Mouse (Mus musculus) CH12F3 (cell line): ENCODE measurements around the gene Nrros.

Experiments used
- in situ Hi-C: fragments of 300-500 bp; cut with MboI; formaldehyde crosslinking; loops from 2 replicates; pipeline ENCODE4 v1.14.3; 2020; ENCODE audit warnings: low sequenced_read_pairs

The Nrros gene

DNA sequence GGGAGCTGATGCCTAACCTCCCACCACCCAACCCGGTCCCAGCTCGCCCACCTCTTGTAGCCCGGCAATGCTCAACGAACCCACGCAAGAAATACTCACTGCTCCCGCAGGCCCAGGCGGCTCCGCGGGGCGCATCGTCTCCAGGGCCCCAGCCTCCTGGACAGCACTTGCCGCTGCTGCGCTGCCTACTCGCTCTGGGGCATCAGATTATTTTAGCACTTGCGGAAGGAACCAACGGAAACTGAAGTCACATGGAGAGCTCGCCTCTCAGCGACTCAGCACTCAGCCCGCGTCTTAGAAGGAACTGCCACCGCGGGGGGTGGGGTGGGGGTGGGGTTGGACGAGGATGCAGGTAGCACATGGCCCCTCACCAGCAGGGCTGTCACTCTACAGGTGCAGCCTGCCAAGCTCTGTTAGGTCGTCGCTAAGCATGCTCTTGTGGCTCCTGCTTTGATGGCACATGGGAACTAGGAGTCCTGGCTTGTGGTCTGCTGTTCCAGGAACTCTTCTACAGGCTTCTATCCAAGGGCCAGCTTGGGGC lies at the start of gene Nrros:
TSS of gene Nrros (minus strand) at position 314 of the 541 bp plus-strand sequence.
- in situ Hi-C loops, result no loop called here

DNA sequence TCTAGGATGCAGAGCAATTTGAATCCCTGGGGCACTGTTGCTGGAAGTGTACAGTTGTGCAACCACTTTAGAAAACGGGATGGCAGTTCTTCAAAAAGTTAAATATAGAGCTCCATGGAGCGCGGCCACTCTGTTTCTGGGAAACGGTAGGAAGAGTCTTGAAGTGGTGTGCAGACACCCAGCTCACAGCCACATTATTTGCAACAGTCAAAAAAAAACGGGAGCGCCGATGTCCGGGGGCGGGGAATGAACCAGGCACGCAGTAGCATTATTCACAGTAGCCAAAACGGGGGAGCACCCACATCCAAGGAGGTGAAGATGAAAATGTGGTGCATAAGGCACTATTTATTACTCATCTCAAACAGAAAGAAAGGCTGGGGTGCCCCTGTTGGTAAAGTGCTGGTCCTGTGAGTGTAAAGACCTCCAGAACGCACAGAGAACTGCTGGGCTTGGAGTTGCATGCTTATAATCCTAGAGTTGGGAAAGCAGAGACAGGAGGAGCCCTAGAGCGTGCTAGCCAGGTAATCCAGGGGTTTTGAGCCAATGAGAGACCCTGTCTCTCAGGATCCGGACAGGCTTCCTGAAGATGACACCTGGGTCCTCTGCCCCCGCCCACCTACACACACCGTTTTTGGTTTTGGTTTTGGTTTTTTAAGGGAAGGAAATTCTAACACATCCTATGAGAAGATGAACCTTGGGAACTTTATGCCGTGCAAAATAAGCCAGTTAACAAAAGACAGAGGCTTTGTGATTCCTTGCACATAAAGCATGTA lies 49.6 kb upstream of the Nrros start:
- in situ Hi-C loops, result no loop called here

DNA sequence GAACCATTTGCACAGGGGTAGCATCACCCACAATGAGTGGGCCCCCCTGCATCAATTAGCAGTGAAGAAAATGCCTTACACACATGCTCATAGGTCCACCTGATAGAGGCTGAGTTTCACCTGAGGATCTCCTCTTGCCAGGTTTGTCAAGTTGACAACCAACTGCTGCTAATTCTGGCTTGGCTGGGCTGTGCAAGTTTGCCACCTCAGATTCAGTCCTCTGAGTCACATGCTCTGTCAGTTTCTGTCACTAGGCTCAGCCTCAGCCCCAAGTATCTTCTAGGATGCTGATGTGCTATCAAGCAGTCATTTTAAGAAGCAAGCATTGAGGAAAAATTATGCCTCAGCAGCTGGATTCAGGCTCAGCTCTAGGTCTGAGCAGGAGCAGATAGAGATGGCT lies 48.8 kb upstream of the Nrros start:
- in situ Hi-C loops, result no loop called here

DNA sequence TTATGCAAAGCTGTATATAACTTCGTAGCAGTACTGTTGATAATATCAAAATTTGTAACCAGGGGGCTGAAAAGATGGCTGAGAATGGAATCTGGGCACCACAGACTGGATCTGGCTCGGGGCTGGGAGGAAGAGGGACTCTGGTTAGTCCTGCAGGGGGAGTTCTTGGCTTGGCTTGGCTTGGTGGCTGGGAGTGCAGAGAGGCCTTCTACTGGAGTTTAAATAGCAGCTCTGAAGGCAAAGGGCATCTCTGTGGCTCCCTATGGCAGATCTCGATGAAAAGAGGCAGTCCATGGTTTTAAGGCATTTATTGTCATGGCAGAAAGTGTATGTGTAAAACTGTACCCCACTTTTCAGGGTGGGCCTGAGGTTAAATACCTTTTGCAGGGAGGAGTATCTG lies 39.5 kb upstream of the Nrros start:
- in situ Hi-C loops, result no loop called here

DNA sequence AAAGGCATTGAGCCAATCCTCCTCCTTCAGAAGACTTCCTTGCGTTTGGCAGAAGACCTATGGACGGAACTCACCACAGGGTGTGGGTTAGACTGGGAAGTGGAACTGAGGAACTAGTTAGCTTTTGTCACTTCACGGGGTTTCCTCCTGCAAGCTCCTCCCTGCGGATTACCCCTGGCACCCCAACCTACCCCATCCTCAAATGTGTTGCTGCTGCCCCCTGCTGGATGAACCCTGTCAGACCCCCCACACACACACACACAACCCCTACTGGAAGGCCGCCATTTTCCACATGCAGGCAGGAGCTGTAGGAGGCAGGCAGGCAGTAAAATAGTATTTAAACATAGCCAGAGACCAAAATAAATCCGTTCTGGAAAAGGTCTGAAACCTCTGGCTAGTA lies 37.3 kb upstream of the Nrros start:
- in situ Hi-C loops, result no loop called here

DNA sequence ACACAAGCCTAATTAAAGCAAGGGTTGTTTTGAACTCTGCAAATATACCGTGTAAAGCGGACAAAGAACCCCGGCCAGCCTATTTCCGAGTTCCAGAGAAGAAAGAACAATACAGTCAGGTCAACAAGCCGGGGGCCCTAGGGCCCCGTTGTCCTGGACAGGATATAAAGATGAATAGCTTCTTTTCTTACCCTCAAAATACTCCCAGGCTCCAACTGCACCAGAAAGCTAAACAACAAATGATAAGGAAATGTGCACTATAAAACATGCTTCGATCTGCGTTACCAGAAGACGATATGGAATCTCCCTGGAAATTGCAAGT lies 35.6 kb upstream of the Nrros start:
- in situ Hi-C loops, result no loop called here

DNA sequence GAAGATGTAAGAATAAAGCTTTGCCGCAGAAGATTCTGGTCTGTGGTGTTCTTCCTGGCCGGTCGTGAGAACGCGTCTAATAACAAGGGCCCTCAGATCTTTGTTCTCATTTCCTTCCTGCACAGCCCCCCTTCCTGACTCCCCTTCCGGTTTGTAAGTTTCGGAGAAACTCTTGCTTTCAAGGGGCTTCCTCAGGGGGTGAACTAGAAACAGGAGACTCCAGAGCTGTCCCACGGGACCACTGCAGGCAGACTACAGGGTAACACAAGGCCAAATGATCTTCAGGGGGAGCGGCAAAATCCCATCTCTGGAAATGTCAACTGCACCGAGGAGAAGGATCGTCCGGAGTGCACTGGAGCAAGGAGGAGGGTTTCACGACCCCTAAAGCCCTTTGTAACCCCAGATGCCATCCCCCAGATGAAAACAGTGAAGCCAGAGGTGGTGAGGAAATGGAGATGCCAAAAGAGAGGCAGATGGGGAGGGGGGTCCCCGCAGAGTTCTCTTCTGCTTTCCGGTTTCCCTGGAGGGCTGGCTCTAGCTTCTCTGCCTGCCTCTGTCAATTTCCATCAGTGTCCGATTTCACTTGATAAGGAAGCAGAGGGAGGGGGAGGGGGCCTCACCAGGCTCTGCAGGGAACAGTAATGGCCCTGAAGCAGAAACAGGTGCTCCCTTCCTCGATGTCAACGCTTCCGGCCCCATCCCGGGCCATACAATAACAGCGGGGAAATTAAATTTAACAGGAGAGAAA lies 35.0 kb upstream of the Nrros start:
- in situ Hi-C loops, result no loop called here

DNA sequence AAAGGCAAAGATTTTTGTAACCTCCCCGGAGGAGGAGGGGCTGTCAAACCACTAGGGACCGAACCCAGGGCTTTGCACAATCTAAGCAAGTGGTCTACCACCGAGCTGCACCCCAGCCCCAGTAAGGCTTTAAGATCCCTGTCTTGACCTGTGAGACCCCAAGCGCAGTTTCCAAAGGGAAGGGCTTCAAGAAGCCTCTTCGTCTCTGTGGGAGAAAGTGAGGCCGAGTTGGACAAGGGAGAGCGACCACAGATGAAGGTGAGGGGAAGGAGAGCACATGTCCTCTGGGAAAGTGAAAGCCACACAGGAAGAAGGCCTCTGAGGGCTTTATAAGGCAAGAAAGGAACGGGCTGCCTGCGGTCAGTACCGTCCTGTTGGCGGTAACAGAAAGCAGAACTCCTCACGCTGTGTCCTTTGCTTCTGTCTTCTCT lies 24.6 kb upstream of the Nrros start:
- in situ Hi-C loops, result no loop called here

DNA sequence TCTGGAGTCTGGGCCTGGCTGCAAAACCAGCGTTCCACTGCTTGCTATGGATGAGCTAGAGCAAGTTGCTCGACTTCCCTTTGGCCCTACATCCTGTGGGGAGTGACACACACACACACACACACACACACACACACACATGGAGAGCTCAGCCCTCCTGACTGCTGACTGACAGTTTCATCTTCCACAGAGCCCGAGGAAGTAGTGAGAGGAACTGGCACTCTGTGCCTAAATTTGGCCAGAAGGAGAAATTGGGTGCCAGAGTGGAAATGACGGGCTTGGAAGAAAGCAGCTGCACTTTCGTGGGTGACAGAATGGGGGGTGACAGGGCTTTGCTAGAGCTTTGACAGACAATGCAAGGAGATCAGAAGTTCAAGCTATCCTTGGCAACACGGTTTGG lies 23.7 kb upstream of the Nrros start:
- in situ Hi-C loops, result no loop called here

DNA sequence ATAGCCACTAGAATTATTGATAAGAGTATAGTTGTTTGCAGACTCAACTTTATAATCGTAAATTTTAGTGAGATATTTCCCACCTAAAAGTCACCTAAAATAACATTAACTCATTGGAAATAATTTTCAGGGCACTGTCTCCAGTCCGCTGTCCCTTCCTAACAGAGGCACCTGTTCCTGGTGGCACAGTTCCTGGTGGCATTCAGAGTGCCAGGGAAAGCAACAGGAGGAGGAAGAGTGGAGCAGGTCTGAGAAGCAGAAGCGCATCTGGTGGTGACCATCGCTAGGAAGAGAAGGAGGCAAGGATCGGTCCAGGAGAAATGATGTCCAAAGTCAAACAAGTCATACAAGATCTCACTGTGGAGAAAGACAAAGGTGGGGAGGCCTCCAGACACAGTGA lies 20.7 kb upstream of the Nrros start:
- in situ Hi-C loops, result no loop called here

DNA sequence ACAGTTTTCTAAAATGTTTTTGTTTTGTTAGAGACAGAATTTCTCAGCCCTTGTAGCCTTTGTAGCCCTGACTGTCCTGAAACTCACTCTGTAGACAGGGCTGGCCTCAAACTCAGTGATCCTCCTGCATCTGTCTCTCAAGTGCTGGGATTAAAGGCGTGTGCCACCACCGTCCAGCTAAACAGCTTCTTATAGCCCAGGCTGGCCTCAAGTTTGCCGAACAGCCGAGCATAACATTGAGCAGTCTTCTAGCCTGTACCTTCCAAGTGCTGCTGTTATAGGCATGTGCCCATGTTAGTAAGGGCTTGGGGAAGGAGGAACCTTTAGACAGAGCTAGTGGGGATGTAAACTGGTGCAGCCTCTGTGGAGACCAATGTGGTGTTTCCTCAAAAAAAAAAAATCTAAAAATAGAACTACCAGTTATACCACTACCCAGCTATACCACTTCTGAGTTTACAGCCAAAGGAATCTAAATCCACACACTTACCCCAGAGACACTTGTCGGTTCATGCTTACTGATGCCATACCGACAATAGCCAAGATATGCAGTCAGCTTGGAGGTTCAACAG lies 14.0 kb upstream of the Nrros start, which contains the start of gene Bex6:
TSS of gene Bex6 (plus strand) at position 491 of the 569 bp plus-strand sequence.
- in situ Hi-C loops, result no loop called here

DNA sequence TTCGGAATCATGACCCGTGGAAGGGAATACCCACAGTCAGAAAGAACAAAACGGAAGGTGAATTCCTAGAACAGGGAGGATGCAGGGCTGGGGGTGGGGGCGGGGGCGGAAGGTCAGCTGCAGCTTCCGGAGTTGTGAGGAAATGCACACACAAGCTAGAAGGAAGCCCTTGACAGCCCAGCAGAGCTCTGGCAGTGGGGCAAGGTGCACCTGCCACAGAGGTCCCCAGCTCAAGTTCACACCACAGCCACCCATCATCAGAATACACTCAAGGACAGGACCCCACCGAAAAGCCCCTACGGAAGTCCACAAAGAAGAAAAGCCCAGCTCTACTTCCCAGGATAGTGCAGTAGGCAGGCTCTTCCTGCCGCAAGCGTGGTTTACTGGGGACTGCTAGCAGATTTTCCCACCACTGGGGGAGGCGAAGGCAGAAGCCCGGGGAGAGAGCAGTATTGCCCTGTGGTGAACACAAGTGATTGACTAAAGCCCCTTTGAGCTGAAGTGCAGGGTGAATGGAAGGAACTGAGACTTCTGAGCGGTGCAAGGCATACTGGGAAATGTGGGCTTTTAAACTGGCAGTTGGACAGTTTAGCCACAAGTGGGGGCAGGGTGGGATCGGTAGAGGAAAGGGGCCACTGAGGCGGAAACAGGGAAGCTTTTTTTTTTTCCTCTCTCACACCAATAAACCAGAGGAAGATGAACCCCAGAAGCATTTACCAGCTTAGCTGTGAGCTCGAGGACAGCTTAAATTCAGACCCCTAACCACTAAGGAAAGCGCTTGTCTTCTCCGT lies 11.7 kb upstream of the Nrros start:
- in situ Hi-C loops, result no loop called here

DNA sequence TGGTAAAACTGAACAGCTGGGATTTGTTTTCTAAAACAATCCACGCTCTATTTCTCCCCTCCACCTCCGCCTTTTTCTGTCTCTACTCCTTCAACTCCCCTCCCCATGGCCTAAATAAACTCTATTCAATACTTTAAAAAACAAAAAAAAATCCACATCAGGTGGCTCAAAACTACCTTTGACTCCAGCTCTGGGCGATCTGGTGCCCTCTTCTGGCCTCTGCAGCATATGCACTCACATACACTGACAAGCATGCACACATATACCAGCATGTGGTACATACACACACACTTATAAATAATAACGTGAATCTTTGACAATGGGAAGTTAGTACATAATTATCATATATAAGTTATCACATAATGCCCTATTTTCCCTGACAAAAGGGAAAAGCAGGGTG lies 9.6 kb upstream of the Nrros start:
- in situ Hi-C loops, result no loop called here

DNA sequence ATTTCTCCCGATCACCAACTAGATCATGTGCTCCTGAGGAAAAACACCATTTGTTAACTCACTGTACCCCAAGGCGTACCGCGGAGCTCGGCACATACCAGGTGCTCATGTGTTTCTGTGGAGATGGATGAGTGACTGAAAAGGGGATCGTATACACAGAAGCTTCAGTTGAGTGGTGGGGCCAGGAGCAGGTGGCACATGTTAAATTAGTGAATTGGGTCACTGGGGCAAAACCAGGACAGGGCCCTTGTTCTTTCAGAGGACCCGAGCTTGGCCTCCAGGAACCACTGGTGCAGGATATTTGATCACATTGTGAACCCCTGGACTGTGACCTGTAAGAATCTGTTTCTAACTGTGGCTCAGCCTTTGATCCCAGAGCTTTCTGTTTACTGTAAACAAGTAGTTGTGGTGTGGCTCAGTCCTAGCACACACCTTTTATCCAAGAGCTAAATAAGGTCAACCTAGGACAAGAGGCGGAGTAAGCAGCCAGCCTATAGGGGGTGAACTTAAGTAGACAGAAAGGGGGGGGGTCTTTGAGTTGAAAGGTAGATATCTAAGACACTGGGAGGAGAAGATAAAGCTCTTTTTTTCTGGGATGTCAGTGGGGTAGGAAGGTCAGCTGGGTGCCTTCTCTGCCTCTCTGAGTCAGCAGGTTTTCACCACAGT lies 9.1 kb upstream of the Nrros start:
- in situ Hi-C loops, result no loop called here

DNA sequence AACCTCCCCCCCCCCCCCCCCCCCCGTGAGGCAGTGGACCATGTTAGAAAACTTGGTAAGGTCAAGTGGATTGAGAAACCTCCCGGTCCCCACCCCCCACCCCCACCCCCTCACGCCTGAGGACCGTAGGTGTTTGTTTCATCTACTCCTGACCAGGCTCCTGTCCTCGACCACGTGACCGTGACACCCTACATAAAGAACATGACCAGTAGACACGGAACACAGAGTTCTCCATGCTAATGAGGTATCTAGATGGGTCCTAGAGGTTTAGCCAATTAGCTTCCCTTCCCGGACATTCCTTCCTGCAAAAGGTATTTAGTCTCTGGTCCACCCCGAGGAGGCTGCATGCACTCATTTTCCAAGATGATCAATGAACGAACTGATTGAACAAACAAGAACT lies 8.0 kb upstream of the Nrros start:
- in situ Hi-C loops, result no loop called here

DNA sequence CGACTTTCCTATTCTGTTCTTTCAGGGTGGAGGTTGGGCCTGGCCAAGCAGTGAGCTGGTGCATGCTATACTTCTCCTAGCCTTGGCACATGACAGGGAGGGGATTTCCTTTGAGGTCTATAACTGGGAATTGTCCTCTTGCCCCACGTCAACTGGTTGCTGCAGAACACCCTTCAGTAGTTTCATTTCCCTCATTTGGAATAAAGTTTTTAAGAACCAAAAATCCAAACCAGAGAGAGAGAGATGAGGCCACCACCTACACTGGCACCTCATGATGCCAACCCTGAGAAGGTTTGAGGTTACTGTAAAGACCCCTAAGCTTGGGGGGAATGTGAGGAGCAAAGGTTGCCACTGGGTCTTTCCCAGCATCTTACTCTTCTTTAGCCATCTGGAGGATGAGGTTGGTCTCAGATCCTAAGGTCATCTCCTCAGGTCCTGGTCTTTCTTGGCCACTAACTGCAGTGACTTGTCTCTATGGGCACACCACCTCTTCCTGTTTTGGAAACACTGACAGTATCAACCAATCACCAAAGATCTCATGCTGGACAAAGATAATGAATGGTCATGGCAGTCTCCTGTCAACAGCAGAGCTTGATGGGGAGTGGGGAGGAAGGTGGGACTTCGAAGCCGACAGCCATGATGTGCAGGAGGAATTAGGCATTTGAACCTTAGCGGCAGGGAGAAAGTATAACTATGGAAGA lies 5.8 kb upstream of the Nrros start:
- in situ Hi-C loops, result no loop called here

DNA sequence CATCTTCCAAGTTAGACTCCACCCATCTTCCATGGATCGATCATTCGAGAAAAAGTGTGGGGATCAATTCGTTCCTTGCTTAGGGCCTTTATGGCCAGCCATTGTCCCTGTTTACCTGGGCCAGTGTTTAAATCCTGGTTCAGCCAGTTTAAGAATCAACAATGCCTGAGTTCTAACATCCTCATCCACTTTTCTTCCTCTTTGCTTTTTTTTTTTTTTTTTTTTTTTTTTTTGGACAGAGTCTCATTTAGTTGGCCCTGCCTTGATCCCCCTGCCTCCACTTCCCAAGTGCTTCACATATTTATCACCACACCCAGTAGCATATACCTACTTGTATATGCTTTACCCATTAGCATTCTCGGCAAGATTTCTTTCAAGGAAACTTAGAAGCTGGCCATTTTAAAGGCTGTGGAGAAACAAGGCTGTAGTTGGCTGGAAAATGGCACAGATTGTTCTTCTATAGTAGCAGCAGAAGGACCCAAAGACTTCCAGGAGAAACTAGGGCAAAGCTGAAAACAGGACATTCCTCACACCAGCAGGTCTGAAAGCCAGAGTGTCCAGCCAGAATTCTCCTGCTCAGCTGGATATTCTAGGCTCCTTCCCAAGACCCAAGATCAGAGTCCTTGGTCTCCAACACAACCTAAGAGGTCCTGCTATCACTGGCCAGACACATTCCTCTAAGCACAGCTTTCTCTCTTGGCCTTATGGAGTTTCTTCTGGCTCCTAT lies 2.6 kb upstream of the Nrros start:
- in situ Hi-C loops, result no loop called here

DNA sequence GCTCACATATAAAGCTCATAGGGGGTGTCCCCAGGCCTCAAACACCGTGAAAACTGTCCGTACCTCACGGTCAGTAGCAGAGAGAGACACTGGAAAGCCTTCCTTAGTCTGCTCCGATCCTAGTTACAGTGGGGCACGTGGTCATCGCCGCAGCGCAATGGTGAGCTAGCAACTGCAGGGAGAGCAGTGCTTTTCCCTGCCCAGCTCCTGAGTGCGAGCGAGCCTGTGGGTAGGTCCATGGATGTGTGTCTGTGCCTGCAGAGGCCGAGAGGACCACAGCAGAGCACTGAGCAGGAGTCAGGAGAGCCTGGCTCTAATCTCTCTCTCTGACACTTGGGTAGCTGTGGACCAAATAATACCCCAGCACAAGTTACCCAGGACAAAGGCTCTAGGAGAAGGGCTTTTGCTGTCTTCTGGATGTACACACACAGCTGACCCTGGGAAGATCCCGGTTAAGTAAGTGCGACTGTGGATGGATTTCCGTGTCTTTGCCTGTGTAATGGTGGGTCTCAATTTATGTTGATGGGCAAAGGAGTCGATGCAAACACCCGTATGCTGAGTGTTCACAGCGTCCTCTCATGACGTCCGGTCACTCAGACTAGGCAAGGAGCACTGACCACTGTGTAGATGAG lies 882 bp downstream of the Nrros start:
- in situ Hi-C loops, result no loop called here

DNA sequence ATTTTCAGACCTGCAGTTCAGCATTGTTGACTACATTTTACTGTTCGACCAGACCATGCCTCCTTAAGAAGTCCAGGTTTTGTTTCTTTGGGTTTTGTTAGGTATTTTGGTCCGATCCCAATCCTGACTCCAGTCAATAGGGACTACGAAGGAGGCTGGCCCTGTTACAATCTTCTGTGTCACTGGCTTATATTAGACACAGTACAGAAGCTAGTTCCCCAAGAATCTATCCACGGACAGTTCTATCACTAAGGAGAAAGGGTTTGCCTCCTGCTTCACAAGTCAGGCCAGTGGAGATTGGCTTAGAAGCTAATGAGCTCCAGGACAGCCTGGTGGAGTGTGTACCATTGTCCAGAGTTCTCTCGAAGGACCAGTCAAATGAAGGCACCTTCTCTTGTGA lies 1.5 kb downstream of the Nrros start:
- in situ Hi-C loops, result no loop called here
